Mouse (Mus musculus) G1E (cell line): ENCODE measurements around the gene Lefty2. TPM values are rescaled to one million over a fixed set of nuclear protein-coding genes. Genes with fewer than 3 reads are reported as not detected.

Experiments
- ATAC-seq: 2 replicates; pipeline ENCODE4 v1.8.0; 2016; ENCODE audit warnings: mild to moderate bottlenecking; ENCODE audit not compliant: insufficient number of reproducible peaks, poor library complexity, low FRiP score, severe bottlenecking; ENCODE audit errors: extremely low read depth
- DNase-seq: peaks from one replicate; pipeline ENCODE4 v3.0.0; 2012; ENCODE audit warnings: low spot score
- H3K27me3 ChIP-seq: 2 replicates; pipeline ENCODE4 v1.6.1; 2012; ENCODE audit warnings: mild to moderate bottlenecking, low read length, inconsistent platforms; ENCODE audit not compliant: insufficient read depth
- H3K36me3 ChIP-seq: replicated peaks from 2 replicates; pipeline ENCODE3; 2012; ENCODE audit warnings: mild to moderate bottlenecking, inconsistent platforms
- H3K4me1 ChIP-seq: 2 replicates; pipeline ENCODE4 v1.6.1; 2012; ENCODE audit warnings: low read depth, low read length, inconsistent platforms, mixed read lengths; ENCODE audit not compliant: insufficient read depth
- H3K4me3 ChIP-seq: 2 replicates; pipeline ENCODE4 v1.5.1; 2012; ENCODE audit warnings: low read depth, mild to moderate bottlenecking, inconsistent platforms, low read length, moderate library complexity, mixed read lengths
- H3K9me3 ChIP-seq: replicated peaks from 2 replicates; pipeline ENCODE4 v1.6.1; 2012; ENCODE audit warnings: inconsistent platforms
- CTCF ChIP-seq: IDR thresholded peaks from 2 replicates; pipeline ENCODE4 v1.5.1; 2012; ENCODE audit warnings: low read depth, low read length, inconsistent platforms, mixed read lengths
- GATA1 ChIP-seq: IDR thresholded peaks from 2 replicates; pipeline ENCODE4 v1.6.1; 2012; ENCODE audit warnings: borderline replicate concordance, low read length, inconsistent platforms, mixed read lengths
- GATA2 ChIP-seq: IDR thresholded peaks from 2 replicates; pipeline ENCODE4 v1.6.1; 2012; ENCODE audit warnings: low read depth, low read length, inconsistent platforms, borderline replicate concordance
- POLR2AphosphoS5 ChIP-seq: IDR thresholded peaks from 2 replicates; pipeline ENCODE4 v1.6.1; 2012; ENCODE audit warnings: low read depth, low read length, inconsistent platforms; ENCODE audit not compliant: insufficient replicate concordance
- TAL1 ChIP-seq: conservative IDR thresholded peaks from 2 replicates; pipeline ENCODE4 v1.6.1; 2012; ENCODE audit warnings: low read depth, low read length, inconsistent platforms, mixed read lengths
- polyA plus RNA-seq: library from polyadenylated mRNA; stranded (reverse); fragments of >175 nt; gene quantifications from 2 replicates; pipeline ENCODE4 v1.2.3, GENCODE M21; 2012
- total RNA-seq, 2 experiments: library from RNA; stranded (forward) in 1 of 2; stranded (reverse) in 1 of 2; fragments of 200-1000 nt in 1 of 2; fragments of >200 nt in 1 of 2; fragmentation: Nextera tagmentation in 1 of 2; gene quantifications; 2 replicates each; pipeline ENCODE4 v1.2.3; 2014 to 2017

The Lefty2 gene
- total and polyA plus RNA-seq, 3 experiments = 0.11 TPM; not detected in 2

DNA sequence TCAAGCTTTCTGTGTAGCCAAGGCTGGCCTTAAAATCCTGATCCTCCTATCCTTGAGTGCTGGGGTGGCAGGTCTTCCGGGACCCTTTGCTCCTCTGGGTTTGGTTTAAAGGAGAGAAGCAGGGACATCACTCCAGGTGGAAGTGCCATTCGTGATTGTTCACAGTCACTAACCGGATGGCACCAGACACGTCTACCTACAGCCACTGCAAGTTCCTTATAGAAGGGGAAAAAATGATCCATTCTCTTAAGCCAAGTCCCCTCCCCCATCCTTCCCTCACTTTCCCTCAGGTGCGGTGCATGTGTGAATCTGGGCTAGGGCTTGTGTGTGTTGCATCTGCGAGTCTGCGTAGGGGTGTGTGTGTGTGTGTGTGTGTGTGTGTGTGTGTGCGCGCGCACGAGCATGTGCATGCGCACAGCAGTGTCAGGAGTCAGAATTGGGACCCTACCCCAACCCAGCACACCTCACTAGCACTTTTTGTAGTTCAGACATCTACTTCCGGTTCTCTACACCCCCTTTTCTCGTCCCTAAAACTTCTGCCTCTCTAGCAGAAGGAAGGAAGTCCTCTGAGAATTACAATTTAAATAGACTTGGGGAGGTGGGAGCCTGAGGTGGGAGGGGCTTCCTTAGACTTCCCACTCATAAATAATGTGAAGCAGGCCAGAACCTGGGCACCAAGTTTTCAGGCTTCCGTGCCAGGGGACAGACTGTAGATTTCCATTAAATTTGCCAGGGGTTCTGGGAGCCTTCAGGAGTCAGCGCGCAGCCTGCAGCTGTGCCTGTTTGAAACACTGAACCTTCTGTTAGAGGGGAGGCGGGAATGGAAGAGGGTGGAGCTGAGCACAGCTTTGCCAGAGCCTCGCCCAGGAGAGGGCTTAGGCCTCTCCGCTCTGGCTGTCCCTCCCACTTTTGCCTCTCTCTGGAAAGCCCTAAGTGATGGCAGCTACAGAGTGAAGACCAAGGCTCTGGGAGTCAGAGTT, 52.4 kb downstream of the Lefty2 start:
- no peak for TF ChIP-seq TAL1
- no peak for TF ChIP-seq GATA2
- no peak for TF ChIP-seq CTCF
- no peak for TF ChIP-seq POLR2AphosphoS5
- no peak for TF ChIP-seq GATA1
- H3K4me1 ChIP-seq = peaks cover 50% of the 10 kb centered on the region
- peaks cover 31% of the 10 kb centered on the region for H3K36me3 ChIP-seq
- peak; percentile 65 for ATAC-seq
- no peaks in the 10 kb centered on the region for H3K9me3 ChIP-seq
- peak; percentile 66 for DNase-seq
- peaks cover 24% of the 10 kb centered on the region for H3K27me3 ChIP-seq
- H3K4me3 ChIP-seq = peak overlapping the region; percentile 31; the same call in 1 of the 2 replicates

DNA sequence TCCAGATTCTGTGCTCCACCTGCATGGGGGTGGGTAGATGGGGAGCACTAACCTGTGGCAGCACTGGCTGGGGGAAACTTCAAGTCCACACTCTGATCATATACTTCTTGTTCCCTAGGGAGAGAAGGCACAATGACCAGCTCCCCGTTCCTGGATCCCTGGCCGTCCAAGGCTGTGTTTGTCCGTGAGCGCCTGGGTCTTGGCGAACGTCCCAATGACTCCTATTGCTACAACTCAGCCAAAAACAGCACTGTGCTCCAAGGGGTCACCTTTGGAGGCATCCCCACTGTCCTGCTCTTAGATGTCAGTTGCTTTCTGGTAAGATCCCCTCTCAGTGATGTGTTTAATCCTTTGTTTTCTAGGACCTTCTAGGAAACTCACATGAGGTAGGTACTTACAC, 53.5 kb downstream of the Lefty2 start:
- Histone ChIP-seq H3K4me1 (peaks cover 49% of the 10 kb centered on the region), H3K9me3 (no peaks in the 10 kb centered on the region), H3K36me3 (peaks cover 31% of the 10 kb centered on the region), H3K4me3 (no peak overlapping the region), H3K27me3 (peaks cover 15% of the 10 kb centered on the region)
- TF ChIP-seq CTCF (no peak), TAL1 (no peak), POLR2AphosphoS5 (no peak), GATA2 (no peak), GATA1 (no peak)
- DNase-seq (no peak), ATAC-seq (no peak)

Other genes with a start within 250 kb of the Lefty2 start
- gene Mixl1, start 196.1 kb upstream of the Lefty2 start, total RNA-seq (2014; fragmentation: Nextera tagmentation) = not detected in 2 replicates
- gene Mixl1, start 196.1 kb upstream of the Lefty2 start, total RNA-seq (2017) = 0.11 and 0.12 TPM in 2 replicates
- gene Mixl1, start 196.1 kb upstream of the Lefty2 start, polyA plus RNA-seq = not detected in 2 replicates
- 34.9 and 39.0 TPM in 2 replicates for gene Acbd3, start 167.1 kb upstream of the Lefty2 start, total RNA-seq (2014; fragmentation: Nextera tagmentation)
- 47.7 and 57.1 TPM in 2 replicates for gene Acbd3, start 167.1 kb upstream of the Lefty2 start, total RNA-seq (2017)
- 8.2 and 9.0 TPM in 2 replicates for gene Acbd3, start 167.1 kb upstream of the Lefty2 start, polyA plus RNA-seq
- gene H3f3a, start 79.2 kb upstream of the Lefty2 start, total RNA-seq (2014; fragmentation: Nextera tagmentation) = 1,182 and 1,327 TPM in 2 replicates
- 2,511 and 3,138 TPM in 2 replicates for gene H3f3a, start 79.2 kb upstream of the Lefty2 start, total RNA-seq (2017)
- gene H3f3a, start 79.2 kb upstream of the Lefty2 start, polyA plus RNA-seq = 1,136 and 1,527 TPM in 2 replicates
- gene Sde2, start 42.0 kb upstream of the Lefty2 start, total RNA-seq (2014; fragmentation: Nextera tagmentation) = 41.0 and 43.2 TPM in 2 replicates
- gene Sde2, start 42.0 kb upstream of the Lefty2 start, total RNA-seq (2017) = 52.6 and 72.2 TPM in 2 replicates
- gene Sde2, start 42.0 kb upstream of the Lefty2 start, polyA plus RNA-seq = 37.2 and 51.6 TPM in 2 replicates
- gene Pycr2, start 11.2 kb downstream of the Lefty2 start, total RNA-seq (2014; fragmentation: Nextera tagmentation) = 22.7 and 24.8 TPM in 2 replicates
- 23.2 and 26.4 TPM in 2 replicates for gene Pycr2, start 11.2 kb downstream of the Lefty2 start, total RNA-seq (2017)
- gene Pycr2, start 11.2 kb downstream of the Lefty2 start, polyA plus RNA-seq = 122 and 154 TPM in 2 replicates
- not detected in 2 replicates for gene Lefty1, start 41.9 kb downstream of the Lefty2 start, total RNA-seq (2014; fragmentation: Nextera tagmentation)
- not detected in 2 replicates for gene Lefty1, start 41.9 kb downstream of the Lefty2 start, total RNA-seq (2017)
- gene Lefty1, start 41.9 kb downstream of the Lefty2 start, polyA plus RNA-seq = 0.08 TPM in 1 of 2 replicates, not detected in the other
- gene Tmem63a, start 49.2 kb downstream of the Lefty2 start, total RNA-seq (2014; fragmentation: Nextera tagmentation) = 3.2 and 4.3 TPM in 2 replicates
- gene Tmem63a, start 49.2 kb downstream of the Lefty2 start, total RNA-seq (2017) = 2.8 and 3.1 TPM in 2 replicates
- gene Tmem63a, start 49.2 kb downstream of the Lefty2 start, polyA plus RNA-seq = 2.8 and 3.4 TPM in 2 replicates
- not detected in 2 replicates for gene Ephx1, start 127.8 kb downstream of the Lefty2 start, total RNA-seq (2014; fragmentation: Nextera tagmentation)
- gene Ephx1, start 127.8 kb downstream of the Lefty2 start, total RNA-seq (2017) = not detected in 2 replicates
- gene Ephx1, start 127.8 kb downstream of the Lefty2 start, polyA plus RNA-seq = not detected in 2 replicates
- gene 9130409I23Rik, start 158.1 kb downstream of the Lefty2 start, total RNA-seq (2014; fragmentation: Nextera tagmentation) = not detected in 2 replicates
- gene 9130409I23Rik, start 158.1 kb downstream of the Lefty2 start, total RNA-seq (2017) = 0.05 TPM in 1 of 2 replicates, not detected in the other
- gene 9130409I23Rik, start 158.1 kb downstream of the Lefty2 start, polyA plus RNA-seq = not detected in 2 replicates